Mouse (Mus musculus): ENCODE measurements around the gene Peak1.

DNA sequence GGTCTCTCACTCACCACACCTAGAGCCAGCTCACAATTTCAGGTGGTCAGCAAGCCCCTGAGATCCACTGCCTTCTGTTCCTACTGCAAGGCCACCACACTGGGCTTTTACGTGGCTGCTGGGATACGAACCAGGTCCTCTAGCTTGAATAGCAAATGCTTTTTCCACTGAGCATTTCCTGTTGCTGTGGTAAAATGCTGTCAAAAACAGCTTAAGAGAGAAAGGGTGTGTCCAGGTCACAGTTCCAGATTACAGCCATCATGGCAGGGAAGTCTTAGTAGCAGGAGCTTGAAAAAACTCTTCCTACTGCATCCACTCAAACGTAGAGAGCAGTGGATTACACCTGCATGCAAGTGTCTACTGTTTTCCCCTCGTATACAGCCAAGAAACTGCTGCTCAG lies 7.0 kb upstream of the Peak1 start:
- TF ChIP-seq CTCF (IDR thresholded peaks at IDR 0.05; ENCODE audit: low read depth) (no peak), EP300 (IDR thresholded peaks at IDR 0.05; ENCODE audit: low read depth) (no peak)

Data from liver, postnatal 0 days (tissue).